Mouse (Mus musculus): ENCODE data around the gene Mad2l2.

DNA sequence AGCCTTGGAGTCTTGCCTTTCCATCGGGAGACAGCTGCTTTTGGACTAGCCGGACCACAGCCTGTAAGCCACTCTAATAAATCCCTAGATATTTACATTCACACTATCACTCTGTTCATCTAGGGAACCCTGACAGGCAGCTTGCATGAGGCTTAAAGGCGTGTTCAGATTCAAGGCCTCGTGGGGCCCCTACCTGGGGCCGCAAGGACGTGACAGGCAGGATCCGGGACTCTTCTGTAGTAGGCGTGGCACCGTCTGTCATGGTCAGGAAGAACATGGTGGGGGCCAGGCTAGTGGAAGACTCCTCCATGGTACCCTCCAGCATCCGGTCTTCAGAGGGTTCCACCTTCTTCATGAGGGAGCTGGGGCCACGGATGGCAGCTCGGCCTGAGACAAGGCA, 17.7 kb upstream of the Mad2l2 start:
- TF ChIP-seq CTCF (IDR thresholded peaks at IDR 0.05; ENCODE audit: extremely low read depth, insufficient read depth, insufficient read length, insufficient replicate concordance) (no peak), POLR2A (IDR thresholded peaks at IDR 0.05; ENCODE audit: low read depth, low read length) (no peak)
